8 mouse cellular contexts compared by ENCODE assay signal in the genomic region with DNA sequence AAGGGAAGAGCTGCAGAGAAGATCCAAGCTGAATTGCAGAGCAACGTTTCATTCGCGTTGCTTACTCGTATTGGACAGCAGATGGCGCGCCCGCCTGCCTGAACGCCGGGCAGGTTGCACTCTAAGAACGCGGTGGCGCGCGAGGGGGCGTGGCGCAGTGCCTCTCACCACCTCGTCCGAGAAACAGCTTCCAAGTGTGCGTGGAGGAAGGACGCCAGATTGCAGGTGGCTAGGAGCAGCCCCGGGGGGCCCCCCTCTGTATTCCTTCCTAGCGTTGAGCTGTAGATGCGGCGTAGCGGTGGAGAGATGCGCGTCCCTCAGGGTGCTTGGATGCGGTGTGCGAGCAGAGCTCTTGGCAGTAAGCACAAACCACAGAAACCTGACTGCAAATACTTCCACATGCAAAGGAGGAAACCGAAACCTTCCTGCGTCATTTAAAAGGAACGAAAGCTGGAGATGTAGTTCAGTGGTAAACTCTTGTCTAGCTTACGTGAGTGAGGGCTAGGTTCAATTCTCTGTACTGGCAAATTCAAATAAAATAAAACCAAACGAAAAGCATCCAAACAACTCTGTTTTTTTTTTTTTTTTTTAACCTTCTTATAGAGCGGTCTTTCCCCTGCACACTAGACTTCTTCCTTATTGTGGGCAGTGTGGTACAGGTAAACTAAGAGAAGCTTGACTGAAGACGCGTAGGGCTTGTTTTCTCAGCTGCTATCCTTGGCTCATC. TPM values are rescaled to one million over a fixed set of nuclear protein-coding genes. Genes with fewer than 3 reads are reported as not detected.
A peak's percentile ranks its signal among the peaks of the same experiment; 100 is the strongest.
DNase-seq lines count a peak whose midpoint lies in the region; ATAC-seq and TF ChIP-seq lines count a peak whose summit lies in the region.

No protein-coding gene starts in this region.

- no peaks in the 10 kb centered on the region for H3K36me3 ChIP-seq in hindbrain, postnatal 0 days (ENCODE audit: insufficient read depth, low read length)
- no peaks in the 10 kb centered on the region for H3K36me3 ChIP-seq in macrophage (ENCODE audit: inconsistent target)

- H3K27me3 ChIP-seq in hindbrain, postnatal 0 days (ENCODE audit: insufficient read depth, low read length) = no peaks in the 10 kb centered on the region

- TF ChIP-seq CTCF in gastrocnemius, adult 2 months (IDR thresholded peaks at IDR 0.05) = peak; percentile 87
- peak; percentile 94 for TF ChIP-seq CTCF in hindbrain, postnatal 0 days (IDR thresholded peaks at IDR 0.05; ENCODE audit: low read depth)
- TF ChIP-seq CTCF in left cerebral cortex, adult 2 months (IDR thresholded peaks at IDR 0.05) = peak; percentile 81

- H3K9ac ChIP-seq in hindbrain, postnatal 0 days (replicated peaks; ENCODE audit: low read length) = no peak overlapping the region

- H3K79me2 ChIP-seq in macrophage (ENCODE audit: inconsistent target) = no peaks in the 10 kb centered on the region

- H3K4me3 ChIP-seq in gastrocnemius, adult 2 months = peak overlapping the region; percentile 67
- H3K4me3 ChIP-seq in hindbrain, postnatal 0 days (ENCODE audit: low read length) = peak overlapping the region; percentile 47
- H3K4me3 ChIP-seq in left cerebral cortex, adult 2 months = peak overlapping the region; percentile 43
- peak overlapping the region; percentile 13; the same call in 1 of the 2 replicates for H3K4me3 ChIP-seq in macrophage (ENCODE audit: inconsistent target)

- H3K9me3 ChIP-seq in hindbrain, postnatal 0 days (ENCODE audit: low read length) = no peaks in the 10 kb centered on the region

- peak overlapping the region; percentile 64 for H3K4me2 ChIP-seq in hindbrain, postnatal 0 days (ENCODE audit: low read depth, low read length)

- peak; percentile 82 for ATAC-seq in activated CD4-positive, CD25-positive, alpha-beta regulatory T cell, adult 4 months
- peak; percentile 97 for ATAC-seq in common myeloid progenitor, adult 5-6 weeks (replicated peaks; ENCODE audit: low read depth, poor library complexity, severe bottlenecking)
- peak; percentile 91 for ATAC-seq in hindbrain, postnatal 0 days

- WGBS in hindbrain, postnatal 0 days = 5% methylated on average over 37 of the region's 37 CpGs
- under 1% methylated on average over 37 of the region's 37 CpGs for WGBS in macrophage (ENCODE audit: missing documents)

- H3K27ac ChIP-seq in gastrocnemius, adult 2 months = no peak overlapping the region
- no peak overlapping the region for H3K27ac ChIP-seq in hindbrain, postnatal 0 days
- H3K27ac ChIP-seq in left cerebral cortex, adult 2 months = no peak overlapping the region
- H3K27ac ChIP-seq in macrophage = no peak overlapping the region

- no peaks in the 10 kb centered on the region for H3K4me1 ChIP-seq in hindbrain, postnatal 0 days (ENCODE audit: insufficient read depth, low read length)

- intact Hi-C loops in gastrocnemius, adult 2 months (cut with DNase I) = loop anchor here (1.0 kb wide), 1 partner anchor 564 kb away; no protein-coding TSS in a partner anchor
- intact Hi-C loops in left cerebral cortex, adult 2 months (cut with DNase I) = loop anchor here (1.0 kb wide), 2 partner anchors 564 to 686 kb away; no protein-coding TSS in a partner anchor

- peak; percentile 76 for DNase-seq in gastrocnemius, adult 2 months
- DNase-seq in hindbrain, postnatal 0 days (ENCODE audit: low spot score) = peak; percentile 93
- peak; percentile 74 to 79 for DNase-seq in left cerebral cortex, adult 2 months (ENCODE audit: extremely low spot score in 1 of 2, low spot score in 2 of 2)
- peak; percentile 82 for DNase-seq in right cerebral cortex, adult 18-20 months
- peak; percentile 66 for DNase-seq in urinary bladder, postnatal 25 days (ENCODE audit: low spot score)

RNA-seq across cellular contexts. Expression of gene Ttc1, which starts 19.3 kb away (rescaled TPM):
- polyA plus RNA-seq in activated CD4-positive, CD25-positive, alpha-beta regulatory T cell, adult 4 months (2017; shearing (Covaris generic)) = 100 to 1,000 TPM in 1 of 2 experiments, 10 to 100 TPM in 1; 95.1 to 112 TPM
- 63.0 and 64.6 TPM in 2 replicates for total RNA-seq in common myeloid progenitor, adult 5-6 weeks (2017)
- total RNA-seq in gastrocnemius, adult 2 months (2021) = 10 to 100 TPM; 57.7 to 68.8 TPM
- total RNA-seq in hindbrain, postnatal 0 days (2014; rRNA removed) = 22.1 and 33.6 TPM in 2 replicates
- 78.8 and 82.5 TPM in 2 replicates for polyA plus RNA-seq in hindbrain, postnatal 0 days (2015; fragmentation: Nextera tagmentation; extraction: Ambion mirVana)
- 10 to 100 TPM; 56.3 to 62.9 TPM for total RNA-seq in left cerebral cortex, adult 2 months (2021)
- 10 to 100 TPM; 50.6 to 94.0 (median 78.0) TPM for total RNA-seq in macrophage (2018; cell fraction: chromatin; rRNA removed)
- total RNA-seq in macrophage (2018; cell fraction: cytosol; rRNA removed) = 10 to 100 TPM; 49.2 to 92.4 (median 68.1) TPM
- 10 to 100 TPM; 39.9 to 74.6 (median 55.2) TPM for total RNA-seq in macrophage (2018; cell fraction: nucleus; rRNA removed)
- 55.8 to 95.0 TPM (median 62.2 TPM) in 3 replicates for polyA plus RNA-seq in macrophage (2018)

Comparison
In these comparisons a context has a peak if more than half of its experiments do, and no peak if none do; other contexts are left out.
1. H3K4me3 ChIP-seq: peak in every context shown above with its lines; median percentile 67 in gastrocnemius, adult 2 months; 47 in hindbrain, postnatal 0 days; 43 in left cerebral cortex, adult 2 months; 13 in macrophage.